Mouse (Mus musculus) myocyte (in vitro differentiated cells): Measurements from ENCODE around the gene Serpina10.

Experiments
- CEBPB ChIP-seq: IDR thresholded peaks from 2 replicates; pipeline ENCODE4 v1.6.1; 2011; ENCODE audit warnings: mild to moderate bottlenecking, moderate library complexity; ENCODE audit not compliant: poor library complexity, insufficient read depth, severe bottlenecking
- MYOD1 ChIP-seq, 3 experiments: IDR thresholded peaks; one replicate each; pipeline ENCODE4 v1.6.1; 2011; ENCODE audit warnings: control low read depth in 2 of 3, low read depth in 2 of 3, mild to moderate bottlenecking in 2 of 3, moderate library complexity in 1 of 3; ENCODE audit not compliant: insufficient read length in 2 of 3, control insufficient read depth in 1 of 3
- MYOG ChIP-seq, 3 experiments: IDR thresholded peaks; one replicate each; pipeline ENCODE4 v1.6.1; 2011; ENCODE audit warnings: control low read depth in 2 of 3, low read depth in 2 of 3, mild to moderate bottlenecking in 2 of 3; ENCODE audit not compliant: insufficient read length in 2 of 3, control insufficient read depth in 1 of 3, insufficient read depth in 1 of 3
- POLR2A ChIP-seq: IDR thresholded peaks from one replicate; pipeline ENCODE4 v1.6.1; 2011; ENCODE audit warnings: low read depth, mild to moderate bottlenecking, control low read depth, moderate library complexity; ENCODE audit not compliant: insufficient read length
- TCF12 ChIP-seq: IDR thresholded peaks from one replicate; pipeline ENCODE4 v1.6.1; 2011; ENCODE audit warnings: mild to moderate bottlenecking, control low read depth; ENCODE audit not compliant: poor library complexity, insufficient read depth, severe bottlenecking
- USF1 ChIP-seq: IDR thresholded peaks from one replicate; pipeline ENCODE4 v1.6.1; 2011; ENCODE audit warnings: low read depth, mild to moderate bottlenecking, control low read depth, moderate library complexity

GRCm38 (mm10) chr12:103660076-103660475 lies 28.8 kb upstream of the Serpina10 start:
- no peak for TF ChIP-seq MYOG (IDR thresholded peaks at IDR 0.05; ENCODE audit: control insufficient read depth in 1 of 3, insufficient read depth in 1 of 3, insufficient read length in 2 of 3, low read depth in 2 of 3)
- no peak for TF ChIP-seq POLR2A
- no peak for TF ChIP-seq MYOD1 (IDR thresholded peaks at IDR 0.05; ENCODE audit: control insufficient read depth in 1 of 3, insufficient read length in 2 of 3, low read depth in 2 of 3)
- TF ChIP-seq TCF12: no peak
- TF ChIP-seq USF1: no peak
- TF ChIP-seq CEBPB: no peak
